Mouse (Mus musculus) ES-E14 (cell line): ENCODE data around the gene Mov10. TPM values are rescaled to one million over a fixed set of nuclear protein-coding genes. Genes with fewer than 3 reads are reported as not detected.

Experiments
- DNase-seq: peaks from one replicate; pipeline ENCODE4 v3.0.0-alpha.2; 2013; ENCODE audit warnings: low read depth, low spot score
- H3K27ac ChIP-seq: 2 replicates; pipeline ENCODE4 v1.5.1; 2012; ENCODE audit warnings: low read depth, mild to moderate bottlenecking, low read length, moderate library complexity, mixed read lengths; ENCODE audit not compliant: poor library complexity, insufficient read depth, severe bottlenecking
- H3K36me3 ChIP-seq: 2 replicates; pipeline ENCODE4 v1.6.1; 2012; ENCODE audit warnings: mild to moderate bottlenecking, low read length, moderate library complexity, mixed read lengths; ENCODE audit not compliant: control insufficient read depth, poor library complexity, insufficient read depth, severe bottlenecking
- H3K4me1 ChIP-seq, 2 experiments: fragments of 150-350 bp in 1 of 2; sonication (generic) in 1 of 2; 2 replicates each; pipeline ENCODE4 v1.6.1; 2012; ENCODE audit warnings: low read length in 2 of 2, mild to moderate bottlenecking in 1 of 2, mixed read lengths in 1 of 2; ENCODE audit not compliant: control insufficient read depth in 2 of 2, insufficient read depth in 2 of 2, poor library complexity in 1 of 2
- H3K4me3 ChIP-seq, 2 experiments: fragments of 150-350 bp in 1 of 2; sonication (generic) in 1 of 2; 2 replicates each; pipeline ENCODE4 v1.5.1; 2012; ENCODE audit warnings: low read length in 2 of 2, low read depth in 1 of 2, mild to moderate bottlenecking in 1 of 2, mixed read lengths in 1 of 2; ENCODE audit not compliant: insufficient read depth in 1 of 2, poor library complexity in 1 of 2, severe bottlenecking in 1 of 2
- H3K9ac ChIP-seq: 2 replicates; pipeline ENCODE4 v1.6.1; 2012; ENCODE audit warnings: low read depth, mild to moderate bottlenecking, low read length, mixed read lengths; ENCODE audit not compliant: poor library complexity, insufficient read depth, severe bottlenecking
- H3K9me3 ChIP-seq: fragments of 150-350 bp; sonication (generic); 2 replicates; pipeline ENCODE4 v1.6.1; 2012; ENCODE audit warnings: low read depth, mild to moderate bottlenecking, low read length; ENCODE audit not compliant: control insufficient read depth, insufficient read depth
- CHD2 ChIP-seq: IDR thresholded peaks from 2 replicates; pipeline ENCODE4 v1.6.1; 2014; ENCODE audit warnings: mild to moderate bottlenecking, low read depth, low read length, inconsistent platforms
- HCFC1 ChIP-seq: IDR thresholded peaks from 2 replicates; pipeline ENCODE4 v1.6.1; 2012; ENCODE audit warnings: low read length, inconsistent platforms, borderline replicate concordance; ENCODE audit not compliant: insufficient read depth
- MAFK ChIP-seq: IDR thresholded peaks from 2 replicates; pipeline ENCODE4 v1.6.1; 2014; ENCODE audit warnings: mild to moderate bottlenecking, low read depth, low read length, inconsistent platforms; ENCODE audit not compliant: insufficient read depth
- ZC3H11A ChIP-seq: IDR thresholded peaks from 2 replicates; pipeline ENCODE4 v1.6.1; 2012; ENCODE audit warnings: low read depth, mild to moderate bottlenecking, inconsistent platforms, low read length, borderline replicate concordance
- ZNF384 ChIP-seq: IDR thresholded peaks from 2 replicates; pipeline ENCODE4 v1.6.1; 2012; ENCODE audit warnings: low read depth, low read length, inconsistent platforms
- in situ Hi-C, 2 experiments: fragments of 600-800 bp; cut with MboI; formaldehyde crosslinking; loops; one replicate each; pipeline ENCODE4 v1.15.1; 2025; ENCODE audit warnings: low sequenced_read_pairs in 2 of 2, inconsistent platforms in 1 of 2; ENCODE audit not compliant: unreplicated experiment in 2 of 2
- total RNA-seq: library from RNA; depleted of rRNA; stranded (reverse); fragments of 300-350 nt; gene quantifications from 2 replicates; pipeline ENCODE4 v1.2.3, GENCODE M21; 2012

The Mov10 gene
- total RNA-seq, 1 experiment = 37.5 TPM

DNA sequence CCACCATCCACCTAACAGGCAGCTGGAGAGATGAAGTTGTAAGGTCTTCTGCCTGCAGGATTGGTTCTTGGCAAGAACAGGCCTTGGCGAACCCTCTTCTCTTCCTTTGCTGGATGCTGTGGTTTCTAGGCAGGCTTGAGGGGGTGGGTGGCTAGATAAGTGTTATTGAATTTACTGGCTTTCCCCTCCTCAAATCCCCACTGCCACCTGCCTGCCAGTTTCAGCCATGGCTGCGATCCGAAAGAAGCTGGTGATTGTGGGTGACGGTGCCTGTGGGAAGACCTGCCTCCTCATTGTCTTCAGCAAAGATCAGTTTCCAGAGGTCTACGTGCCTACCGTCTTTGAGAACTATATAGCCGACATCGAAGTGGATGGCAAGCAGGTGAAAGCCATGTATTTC lies 26.7 kb downstream of the Mov10 start:
- no peak for DNase-seq
- in situ Hi-C loops = no loop called here
- Histone ChIP-seq H3K4me3 (no peak overlapping the region), H3K4me1 (peaks cover 20 to 42% of the 10 kb centered on the region in 2 experiments), H3K9me3 (no peaks in the 10 kb centered on the region), H3K27ac (no peak overlapping the region), H3K9ac (no peak overlapping the region), H3K36me3 (peaks cover 31% of the 10 kb centered on the region)
- no peak for TF ChIP-seq MAFK
- no peak for TF ChIP-seq ZNF384
- no peak for TF ChIP-seq CHD2
- TF ChIP-seq HCFC1 = no peak
- TF ChIP-seq ZC3H11A = no peak

DNA sequence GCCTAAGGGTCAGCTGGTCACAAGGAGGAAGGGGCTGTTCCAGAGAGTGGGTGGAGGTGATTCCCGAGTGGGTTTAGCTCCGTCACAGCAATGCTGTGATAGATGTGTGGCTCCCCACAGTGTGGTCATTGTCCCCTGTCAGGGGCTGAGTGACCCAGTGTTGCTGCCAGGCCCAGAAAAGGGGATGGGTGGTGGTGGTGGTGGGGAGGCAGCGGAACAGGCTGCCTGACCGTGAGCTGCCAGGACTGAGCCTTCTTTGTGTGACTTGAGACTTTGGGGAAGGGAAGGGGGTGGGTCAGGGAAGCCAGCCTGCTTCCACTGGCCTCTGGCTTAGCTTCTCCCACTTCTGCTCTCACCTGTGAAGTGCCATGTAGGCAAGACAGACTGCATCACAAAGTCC lies 27.3 kb downstream of the Mov10 start:
- in situ Hi-C loops = no loop called here
- TF ChIP-seq HCFC1 (no peak), MAFK (no peak), ZNF384 (no peak), CHD2 (no peak), ZC3H11A (no peak)
- peaks cover 18 to 36% of the 10 kb centered on the region in 2 experiments for H3K4me1 ChIP-seq

DNA sequence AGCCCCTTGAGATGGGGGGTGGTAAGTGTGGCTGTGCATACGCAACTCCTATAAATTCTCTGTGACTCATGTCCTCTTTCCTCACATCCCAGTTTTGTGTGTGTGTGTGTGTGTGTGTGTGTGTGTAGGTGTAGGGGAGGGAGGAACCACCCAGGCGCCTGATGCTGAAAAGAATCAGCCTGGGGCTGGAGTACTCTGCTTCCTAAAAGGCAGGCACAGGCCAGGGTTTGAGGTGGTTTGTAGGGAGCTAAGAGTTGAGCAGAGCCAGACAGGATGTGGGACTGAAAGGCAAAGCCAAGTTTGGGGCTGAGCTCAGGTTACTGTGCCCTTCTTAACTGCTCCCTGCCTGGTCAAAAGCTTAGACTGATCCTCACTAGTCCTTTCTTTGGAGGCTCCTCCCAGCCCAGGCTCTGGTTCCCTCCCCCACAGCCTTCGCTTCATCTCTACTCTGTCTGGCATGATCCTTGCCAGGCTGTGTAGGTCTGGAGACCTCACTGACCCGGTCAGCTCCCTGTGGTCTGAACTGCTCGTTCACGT lies 27.9 kb downstream of the Mov10 start:
- Histone ChIP-seq H3K4me1 (peaks cover 14 to 30% of the 10 kb centered on the region in 2 experiments), H3K4me3 (peak overlapping the region in 1 of 2 experiments; percentile 96; a peak in 1 of 4 replicates), H3K9me3 (no peaks in the 10 kb centered on the region), H3K36me3 (peaks cover 24% of the 10 kb centered on the region), H3K27ac (no peak overlapping the region), H3K9ac (peak overlapping the region; percentile 76; the same call in 1 of the 2 replicates)
- TF ChIP-seq CHD2 (no peak), HCFC1 (no peak)
- no peak for DNase-seq
- in situ Hi-C loops = no loop called here

More for the DNA sequence above, 27.3 kb downstream of the Mov10 start:
- Histone ChIP-seq H3K9ac (no peak overlapping the region), H3K9me3 (no peaks in the 10 kb centered on the region), H3K36me3 (peaks cover 25% of the 10 kb centered on the region), H3K27ac (no peak overlapping the region), H3K4me3 (no peak overlapping the region)
- no peak for DNase-seq

DNA sequence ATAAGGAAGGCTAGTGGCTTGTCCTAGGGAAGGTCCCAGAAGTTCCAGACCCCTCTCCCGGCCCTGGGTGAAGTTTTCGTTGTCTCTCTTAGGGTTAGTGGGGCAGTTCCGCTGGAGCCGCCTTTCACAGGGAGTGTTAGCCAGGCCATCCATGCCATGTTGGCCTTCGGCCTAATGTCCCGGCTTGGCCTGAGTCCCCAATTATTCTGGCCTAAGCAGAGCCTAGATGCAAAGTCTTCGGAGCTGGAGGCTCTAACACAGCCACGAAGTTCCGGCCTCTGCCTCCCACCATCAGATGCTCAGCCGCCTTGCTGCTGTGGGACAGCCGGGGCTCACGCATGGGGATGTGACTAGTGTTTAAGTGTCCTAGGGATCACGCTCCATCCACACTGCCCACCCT lies 28.5 kb downstream of the Mov10 start:
- H3K4me1 ChIP-seq = peaks cover 13 to 27% of the 10 kb centered on the region in 2 experiments
- H3K27ac ChIP-seq = no peak overlapping the region
- H3K9me3 ChIP-seq = no peaks in the 10 kb centered on the region
- DNase-seq = no peak
- in situ Hi-C loops = no loop called here
- peak overlapping the region; percentile 76 for H3K9ac ChIP-seq
- peaks cover 20% of the 10 kb centered on the region for H3K36me3 ChIP-seq
- TF ChIP-seq MAFK (no peak), ZC3H11A (no peak), HCFC1 (no peak), CHD2 (no peak), ZNF384 (no peak)
- peak overlapping the region; percentile 79 to 96 for H3K4me3 ChIP-seq

DNA sequence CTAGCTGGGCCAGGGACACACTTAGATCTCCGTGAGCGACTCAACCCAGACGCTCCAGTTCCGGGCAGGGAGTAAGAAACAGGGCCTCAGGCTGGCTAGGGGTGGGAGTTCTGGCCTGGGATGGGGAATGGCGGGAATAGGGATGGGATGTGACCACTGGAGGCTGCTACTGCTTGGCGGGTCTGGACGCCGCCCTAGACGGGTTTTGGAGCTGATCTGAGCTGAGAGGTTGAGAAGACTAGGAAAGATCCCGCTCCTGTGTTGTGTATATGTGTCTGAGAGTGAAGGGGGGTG lies 29.1 kb downstream of the Mov10 start:
- Histone ChIP-seq H3K27ac (no peak overlapping the region), H3K9me3 (no peaks in the 10 kb centered on the region), H3K4me3 (peak overlapping the region; percentile 79 to 96), H3K9ac (peak overlapping the region; percentile 76), H3K36me3 (peaks cover 20% of the 10 kb centered on the region), H3K4me1 (peaks cover 12 to 31% of the 10 kb centered on the region in 2 experiments)
- no peak for DNase-seq
- TF ChIP-seq MAFK (no peak), ZC3H11A (no peak), CHD2 (no peak), HCFC1 (no peak), ZNF384 (no peak)
- in situ Hi-C loops = no loop called here
